Mouse (Mus musculus) fibroblast of lung, adult 2 months (primary cell): ENCODE data around the gene Topors.
"Not testable (repeated sequence)": the region's sequence is repeated elsewhere in the genome, so short reads cannot be mapped to it uniquely, and the experiment has no call there.

ENCODE experiments used
- DNase-seq: peaks from one replicate; pipeline ENCODE4 v3.0.0-alpha.2; 2011; ENCODE audit warnings: low read depth

The Topors gene

GRCm38 (mm10) chr4:40269430-40270032, at the start of gene Topors, which contains the start of gene Smim27:
Gene Topors, minus strand, starts transcription at chr4:40269850.
Gene Smim27, plus strand, starts transcription at chr4:40269579.
- peak; percentile 96 for DNase-seq

- no peak for DNase-seq
Measured at GRCm38 (mm10) chr4:40317404-40317803, 47.8 kb upstream of the Topors start.

GRCm38 (mm10) chr4:40313026-40313425, 43.4 kb upstream of the Topors start:
- no peak for DNase-seq

- DNase-seq = no peak
Measured at GRCm38 (mm10) chr4:40312213-40312612, 42.6 kb upstream of the Topors start.

GRCm38 (mm10) chr4:40310796-40311383, 41.2 kb upstream of the Topors start:
- DNase-seq = no peak

- no peak for DNase-seq
Measured at GRCm38 (mm10) chr4:40309682-40310081, 40.0 kb upstream of the Topors start.

- DNase-seq = no peak
Measured at GRCm38 (mm10) chr4:40302445-40303125, 32.9 kb upstream of the Topors start.

- peak; percentile 30 for DNase-seq
Measured at GRCm38 (mm10) chr4:40301076-40301789, 31.6 kb upstream of the Topors start.

GRCm38 (mm10) chr4:40299169-40299568, 29.5 kb upstream of the Topors start:
- DNase-seq = no peak

GRCm38 (mm10) chr4:40291511-40291910, 21.9 kb upstream of the Topors start:
- not testable (repeated sequence) for DNase-seq

- no peak for DNase-seq
Measured at GRCm38 (mm10) chr4:40289046-40289445, 19.4 kb upstream of the Topors start.

GRCm38 (mm10) chr4:40287415-40287814, 17.8 kb upstream of the Topors start:
- DNase-seq = no peak

- no peak for DNase-seq
Measured at GRCm38 (mm10) chr4:40285582-40285981, 15.9 kb upstream of the Topors start.

GRCm38 (mm10) chr4:40279276-40279900, 9.7 kb upstream of the Topors start, which contains the start of gene Ndufb6:
Gene Ndufb6, minus strand, starts transcription at chr4:40279421.
- DNase-seq = peak; percentile 91

GRCm38 (mm10) chr4:40278880-40279275, 9.2 kb upstream of the Topors start:
- DNase-seq = no peak

GRCm38 (mm10) chr4:40268835-40269234, 815 bp downstream of the Topors start:
- no peak for DNase-seq

- peak; percentile 51 for DNase-seq
Measured at GRCm38 (mm10) chr4:40268204-40268813, 1.3 kb downstream of the Topors start.

GRCm38 (mm10) chr4:40267681-40268080, 2.0 kb downstream of the Topors start:
- no peak for DNase-seq

- DNase-seq = no peak
Measured at GRCm38 (mm10) chr4:40264321-40264720, 5.3 kb downstream of the Topors start.

GRCm38 (mm10) chr4:40254385-40255103, 15.1 kb downstream of the Topors start:
- DNase-seq = no peak

- DNase-seq = no peak
Measured at GRCm38 (mm10) chr4:40253766-40254165, 15.9 kb downstream of the Topors start.
